Mouse (Mus musculus) cerebellum, adult 2 months (tissue): ENCODE data around the gene Ap5z1.

ENCODE experiments used
- CTCF ChIP-seq: fragments of 200-500 bp; IDR thresholded peaks from 2 replicates; pipeline ENCODE4 v1.5.1; 2011; ENCODE audit warnings: low read depth, mild to moderate bottlenecking, control low read depth, low read length, moderate library complexity, borderline replicate concordance; ENCODE audit not compliant: insufficient read depth
- POLR2A ChIP-seq: fragments of 200-500 bp; IDR thresholded peaks from 2 replicates; pipeline ENCODE4 v1.6.1; 2011; ENCODE audit warnings: low read length, control low read depth, borderline replicate concordance; ENCODE audit not compliant: insufficient read depth

- TF ChIP-seq POLR2A (no peak), CTCF (no peak)
These were observed 22.9 kb downstream of the Ap5z1 start for GRCm38 (mm10) chr5:142486654-142487053.
